Mouse (Mus musculus): ENCODE data around the gene Actc1. TPM values are rescaled to one million over a fixed set of nuclear protein-coding genes. Genes with fewer than 3 reads are reported as not detected.
A peak's percentile ranks its signal among the peaks of the same experiment; 100 is the strongest.

Actc1 gene
- polyA plus RNA-seq, 1 experiment from 2014 or later: 12,441 TPM

DNA sequence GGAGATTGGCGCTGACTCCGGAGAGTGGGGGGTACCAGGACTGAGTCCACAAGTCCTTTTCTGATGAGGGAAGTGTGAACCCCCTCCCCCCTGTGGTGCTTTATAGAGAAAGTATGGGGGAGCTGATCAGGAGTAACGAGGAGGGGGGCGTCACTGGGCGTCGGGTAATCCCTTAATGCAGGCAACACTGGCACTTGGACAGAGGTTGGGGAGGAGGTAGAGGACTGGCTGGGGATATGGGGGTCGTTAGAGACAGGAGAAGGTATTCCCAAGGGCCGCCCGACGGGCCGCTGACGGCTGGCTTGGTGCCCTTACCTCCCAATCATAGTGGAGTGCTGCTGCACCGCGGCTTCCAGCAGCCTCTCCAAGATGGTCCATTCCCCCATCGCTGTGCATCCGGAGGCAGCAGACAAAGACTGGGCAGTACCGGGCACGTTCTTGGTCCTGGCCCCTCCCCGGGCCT lies 40.6 kb downstream of the Actc1 start:
- H3K27ac ChIP-seq (ENCODE audit: low read depth, low read length): no peak overlapping the region
- no peak for ATAC-seq (replicated peaks; ENCODE audit: insufficient number of reproducible peaks, low FRiP score, low TSS enrichment)
- H3K4me1 ChIP-seq (ENCODE audit: control insufficient read depth, insufficient read depth, low read length): no peaks in the 10 kb centered on the region
- peak overlapping the region; percentile 88 for H3K4me2 ChIP-seq
- peak overlapping the region; percentile 50 for H3K4me3 ChIP-seq (ENCODE audit: low read depth, low read length)
- peaks cover 40% of the 10 kb centered on the region for H3K27me3 ChIP-seq (ENCODE audit: control insufficient read depth, insufficient read depth, low read length)
- H3K9me3 ChIP-seq (replicated peaks; ENCODE audit: control insufficient read depth, low read length): no peaks in the 10 kb centered on the region
- no peak overlapping the region for H3K9ac ChIP-seq (ENCODE audit: low read depth, low read length)
- WGBS (ENCODE audit: insufficient replicate concordance): 5% methylated on average over 19 of the region's 19 CpGs
- no peaks in the 10 kb centered on the region for H3K36me3 ChIP-seq (ENCODE audit: control insufficient read depth, insufficient read depth, low read length)

DNA sequence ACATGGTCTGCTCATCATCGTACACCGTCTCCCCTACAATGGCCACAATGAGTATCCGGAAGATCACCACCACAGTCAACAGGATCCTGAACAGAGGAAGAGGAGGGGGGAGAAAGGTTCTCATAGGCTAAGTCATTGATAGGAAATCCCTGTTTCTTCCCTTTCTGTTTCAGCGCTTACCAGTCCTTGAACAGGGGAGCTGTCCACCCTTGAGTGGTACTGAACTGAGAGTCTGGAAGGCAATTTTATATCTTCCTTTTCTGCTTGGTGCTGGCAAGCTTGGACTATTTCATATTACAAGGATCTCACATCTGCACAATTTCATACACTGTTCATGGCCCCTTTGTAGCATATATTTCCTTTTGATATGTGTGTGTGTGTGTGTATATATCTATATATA lies 41.5 kb downstream of the Actc1 start:
- Histone ChIP-seq H3K9ac (ENCODE audit: low read depth, low read length) (no peak overlapping the region), H3K27me3 (ENCODE audit: control insufficient read depth, insufficient read depth, low read length) (peaks cover 34% of the 10 kb centered on the region), H3K36me3 (ENCODE audit: control insufficient read depth, insufficient read depth, low read length) (no peaks in the 10 kb centered on the region), H3K4me2 (no peak overlapping the region), H3K27ac (ENCODE audit: low read depth, low read length) (no peak overlapping the region), H3K9me3 (replicated peaks; ENCODE audit: control insufficient read depth, low read length) (no peaks in the 10 kb centered on the region), H3K4me1 (ENCODE audit: control insufficient read depth, insufficient read depth, low read length) (no peaks in the 10 kb centered on the region), H3K4me3 (ENCODE audit: low read depth, low read length) (no peak overlapping the region)
- no peak for ATAC-seq (replicated peaks; ENCODE audit: insufficient number of reproducible peaks, low FRiP score, low TSS enrichment)
- 36% methylated on average over 4 of the region's 4 CpGs for WGBS (ENCODE audit: insufficient replicate concordance)

DNA sequence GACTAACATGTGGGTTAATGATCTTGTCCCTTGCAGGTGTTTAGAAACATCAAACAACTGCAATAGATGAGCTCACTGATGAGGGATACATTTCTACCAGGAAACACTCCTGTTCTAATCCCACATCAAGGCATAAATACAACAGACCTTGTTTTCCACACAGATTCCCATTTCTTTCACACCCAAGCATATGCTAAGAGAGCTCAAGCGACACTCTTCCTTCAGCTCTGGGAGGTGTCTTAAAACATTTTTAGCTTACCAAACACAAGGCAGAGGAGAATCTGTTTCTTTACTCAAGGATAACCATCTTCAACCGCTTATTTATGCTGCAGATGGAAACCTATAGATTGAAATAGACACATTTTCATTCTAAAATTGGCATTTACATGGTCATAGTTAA lies 45.0 kb downstream of the Actc1 start:
- WGBS (ENCODE audit: insufficient replicate concordance): 71% methylated on average over 2 of the region's 2 CpGs
- no peaks in the 10 kb centered on the region for H3K4me1 ChIP-seq (ENCODE audit: control insufficient read depth, insufficient read depth, low read length)
- no peaks in the 10 kb centered on the region for H3K9me3 ChIP-seq (replicated peaks; ENCODE audit: control insufficient read depth, low read length)

DNA sequence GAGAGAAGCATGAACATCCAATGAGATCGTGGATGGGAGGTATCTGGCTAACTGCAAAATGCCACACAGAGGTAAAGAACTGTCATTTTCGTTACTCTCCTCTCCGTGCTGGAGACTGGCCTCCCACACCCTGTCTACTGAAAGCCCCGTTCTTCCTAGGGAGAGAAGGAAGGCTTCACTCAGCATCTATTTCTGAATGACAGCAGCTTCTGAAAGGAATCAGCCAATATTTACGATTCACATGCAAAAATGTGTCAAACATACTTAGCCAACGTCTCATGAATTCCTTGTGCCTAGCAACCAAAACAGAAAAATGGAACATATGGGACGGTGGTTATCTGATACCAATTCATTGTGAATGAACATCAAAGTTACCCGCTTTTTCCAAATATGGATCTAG lies 55.9 kb downstream of the Actc1 start:
- H3K4me2 ChIP-seq: no peak overlapping the region

More for the DNA sequence above, 45.0 kb downstream of the Actc1 start:
- H3K4me3 ChIP-seq (ENCODE audit: low read depth, low read length): no peak overlapping the region
- ATAC-seq (replicated peaks; ENCODE audit: insufficient number of reproducible peaks, low FRiP score, low TSS enrichment): no peak
- H3K9ac ChIP-seq (ENCODE audit: low read depth, low read length): no peak overlapping the region
- peaks cover 13% of the 10 kb centered on the region for H3K27me3 ChIP-seq (ENCODE audit: control insufficient read depth, insufficient read depth, low read length)
- no peak overlapping the region for H3K27ac ChIP-seq (ENCODE audit: low read depth, low read length)
- no peaks in the 10 kb centered on the region for H3K36me3 ChIP-seq (ENCODE audit: control insufficient read depth, insufficient read depth, low read length)
- H3K4me2 ChIP-seq: no peak overlapping the region

More for the DNA sequence above, 55.9 kb downstream of the Actc1 start:
- no peak overlapping the region for H3K27ac ChIP-seq (ENCODE audit: low read depth, low read length)
- H3K4me3 ChIP-seq (ENCODE audit: low read depth, low read length): no peak overlapping the region
- H3K9ac ChIP-seq (ENCODE audit: low read depth, low read length): no peak overlapping the region
- no peaks in the 10 kb centered on the region for H3K27me3 ChIP-seq (ENCODE audit: control insufficient read depth, insufficient read depth, low read length)
- no peak for ATAC-seq (replicated peaks; ENCODE audit: insufficient number of reproducible peaks, low FRiP score, low TSS enrichment)
- no peaks in the 10 kb centered on the region for H3K9me3 ChIP-seq (replicated peaks; ENCODE audit: control insufficient read depth, low read length)
- 53% methylated on average over 8 of the region's 8 CpGs for WGBS (ENCODE audit: insufficient replicate concordance)
- no peaks in the 10 kb centered on the region for H3K36me3 ChIP-seq (ENCODE audit: control insufficient read depth, insufficient read depth, low read length)
- no peaks in the 10 kb centered on the region for H3K4me1 ChIP-seq (ENCODE audit: control insufficient read depth, insufficient read depth, low read length)

Other genes with a start within 250 kb of the Actc1 start
- 0.73 and 0.77 TPM in 2 replicates for gene Scg5, start 224.4 kb downstream of the Actc1 start, polyA plus RNA-seq (2014; fragmentation: Nextera tagmentation; extraction: Ambion mirVana)
- 3.9 and 5.7 TPM in 2 replicates for gene Arhgap11a, start 204.9 kb downstream of the Actc1 start, polyA plus RNA-seq (2014; fragmentation: Nextera tagmentation; extraction: Ambion mirVana)
- gene Gjd2, start 39.9 kb downstream of the Actc1 start, polyA plus RNA-seq (2014; fragmentation: Nextera tagmentation; extraction: Ambion mirVana): not detected in 2 replicates
- gene Aqr, start 133.5 kb upstream of the Actc1 start, polyA plus RNA-seq (2014; fragmentation: Nextera tagmentation; extraction: Ambion mirVana): 34.9 and 38.8 TPM in 2 replicates
- gene Zfp770, start 147.9 kb upstream of the Actc1 start, polyA plus RNA-seq (2014; fragmentation: Nextera tagmentation; extraction: Ambion mirVana): 4.5 and 5.5 TPM in 2 replicates